In genomic region chr8:86888058-86888939, GRCm38 (mm10) we compare ENCODE assay signal across 8 mouse cellular contexts. TPM values are rescaled to one million over a fixed set of nuclear protein-coding genes. Genes with fewer than 3 reads are reported as not detected.
DNase-seq lines count a peak whose midpoint lies in the region; ATAC-seq lines count a peak whose summit lies in the region.

No protein-coding gene starts in this region.

- no peaks in the 10 kb centered on the region for H3K27me3 ChIP-seq in kidney, embryonic 15.5 days

- H3K27ac ChIP-seq in kidney, embryonic 15.5 days = no peak overlapping the region

- H3K4me1 ChIP-seq in kidney, embryonic 15.5 days = peaks cover 16% of the 10 kb centered on the region

- no peak overlapping the region for H3K4me3 ChIP-seq in kidney, embryonic 15.5 days (replicated peaks)

- no peak overlapping the region for H3K9ac ChIP-seq in kidney, embryonic 15.5 days

- WGBS in kidney, embryonic 15.5 days = 68% methylated on average over 11 of the region's 11 CpGs

- no peak overlapping the region for H3K4me2 ChIP-seq in kidney, embryonic 15.5 days

- DNase-seq in kidney, adult 18-20 months = peak; percentile 26
- DNase-seq in adipocyte (ENCODE audit: low spot score) = peak; percentile 37
- DNase-seq in kidney, postnatal 14 days = peak; percentile 56
- DNase-seq in left cerebral cortex, adult 11 months (ENCODE audit: low spot score) = no peak
- DNase-seq in cerebellum, adult 11 months = no peak
- no peak for DNase-seq in right cerebral cortex, adult 18-20 months

- no peaks in the 10 kb centered on the region for H3K9me3 ChIP-seq in kidney, embryonic 15.5 days (replicated peaks)

- no peaks in the 10 kb centered on the region for H3K36me3 ChIP-seq in kidney, embryonic 15.5 days

- no peak for ATAC-seq in kidney, embryonic 15.5 days (replicated peaks; ENCODE audit: low FRiP score)
- peak; percentile 83 for ATAC-seq in neutrophil, adult 5-6 weeks (ENCODE audit: extremely low read depth, insufficient number of reproducible peaks, low FRiP score, poor library complexity, severe bottlenecking)

RNA-seq across cellular contexts. Expression of gene N4bp1, which starts 3.2 kb away (rescaled TPM):
- 10.0 and 10.1 TPM in 2 replicates for polyA plus RNA-seq in kidney, embryonic 15.5 days (2015; fragmentation: Nextera tagmentation; extraction: Ambion mirVana)
- 81.9 and 82.2 TPM in 2 replicates for total RNA-seq in neutrophil, adult 5-6 weeks (2017)

Comparison
In these comparisons a context has a peak if more than half of its experiments do, and no peak if none do; other contexts are left out.
1. DNase-seq: peak in kidney, adult 18-20 months (single experiment), adipocyte (single experiment) and kidney, postnatal 14 days (single experiment); none in left cerebral cortex, adult 11 months (single experiment), cerebellum, adult 11 months (single experiment) and right cerebral cortex, adult 18-20 months (single experiment).